Comparison of ENCODE assay signal across 9 mouse cellular contexts in genomic region chr7:25269029-25269428, GRCm38 (mm10). TPM values are rescaled to one million over a fixed set of nuclear protein-coding genes. Genes with fewer than 3 reads are reported as not detected.
A peak's percentile ranks its signal among the peaks of the same experiment; 100 is the strongest.
DNase-seq lines count a peak whose midpoint lies in the region; ATAC-seq and TF ChIP-seq lines count a peak whose summit lies in the region.
"Had no signal": no experiment of that assay in that cellular context is flagged by ENCODE, and none has a peak within 500 bp of the region (broad histone marks: within the 10 kb centered on the region; RNA-seq: fewer than 3 reads in every experiment).

No protein-coding gene starts in this region.

- peak overlapping the region; percentile 85; the same call in 1 of the 2 replicates for H3K27ac ChIP-seq in heart, embryonic 11.5 days (ENCODE audit: low read depth, low read length)
- no peak overlapping the region for H3K27ac ChIP-seq in ES-Bruce4 (ENCODE audit: insufficient read depth, low read length)
- H3K27ac ChIP-seq in forebrain, embryonic 11.5 days (ENCODE audit: low read depth, low read length): no peak overlapping the region
- H3K27ac ChIP-seq in limb, embryonic 10.5 days: peak overlapping the region; percentile 98; the same call in 1 of the 2 replicates
- H3K27ac ChIP-seq in neural tube, embryonic 12.5 days: no peak overlapping the region

- no peak for DNase-seq in heart, postnatal 14 days
- peak; percentile 51 for DNase-seq in forebrain, embryonic 11.5 days (ENCODE audit: low spot score)
- no peak for DNase-seq in limb, embryonic 10.5 days (ENCODE audit: low spot score)

- H3K36me3 ChIP-seq in heart, embryonic 11.5 days (ENCODE audit: control insufficient read depth, insufficient read depth, low read length): peaks cover 16% of the 10 kb centered on the region; the same call in 1 of the 2 replicates
- H3K36me3 ChIP-seq in ES-Bruce4 (ENCODE audit: control insufficient read depth, insufficient read depth, low read length, poor library complexity, severe bottlenecking): no peaks in the 10 kb centered on the region
- no peaks in the 10 kb centered on the region; the same call in 1 of the 2 replicates for H3K36me3 ChIP-seq in forebrain, embryonic 11.5 days (ENCODE audit: control insufficient read depth, insufficient read depth, low read length)
- H3K36me3 ChIP-seq in limb, embryonic 10.5 days: peaks cover 33% of the 10 kb centered on the region
- peaks cover 32% of the 10 kb centered on the region for H3K36me3 ChIP-seq in neural tube, embryonic 12.5 days

- intact Hi-C loops in heart, postnatal 14 days (cut with DNase I): no loop called here

- H3K9me3 ChIP-seq in heart, embryonic 11.5 days (replicated peaks; ENCODE audit: control insufficient read depth, low read length): no peaks in the 10 kb centered on the region
- no peaks in the 10 kb centered on the region for H3K9me3 ChIP-seq in ES-Bruce4 (replicated peaks; ENCODE audit: control insufficient read depth, insufficient read depth, low read length, poor library complexity, severe bottlenecking)
- no peaks in the 10 kb centered on the region for H3K9me3 ChIP-seq in forebrain, embryonic 11.5 days (ENCODE audit: control insufficient read depth, low read length)
- no peaks in the 10 kb centered on the region for H3K9me3 ChIP-seq in limb, embryonic 10.5 days (replicated peaks)
- H3K9me3 ChIP-seq in neural tube, embryonic 12.5 days: no peaks in the 10 kb centered on the region

- peaks cover 33% of the 10 kb centered on the region for H3K4me1 ChIP-seq in heart, embryonic 11.5 days (ENCODE audit: control insufficient read depth, insufficient read depth, low read length)
- peaks cover 4% of the 10 kb centered on the region for H3K4me1 ChIP-seq in ES-Bruce4 (ENCODE audit: control insufficient read depth, insufficient read depth, low read length)
- H3K4me1 ChIP-seq in forebrain, embryonic 11.5 days (replicated peaks; ENCODE audit: control insufficient read depth, insufficient read depth, low read length): peaks cover 9% of the 10 kb centered on the region; the same call in 1 of the 2 replicates
- peaks cover 50% of the 10 kb centered on the region for H3K4me1 ChIP-seq in limb, embryonic 10.5 days
- H3K4me1 ChIP-seq in neural tube, embryonic 12.5 days: peaks cover 21% of the 10 kb centered on the region

- H3K4me3 ChIP-seq in heart, embryonic 11.5 days (ENCODE audit: low read depth, low read length): peak overlapping the region; percentile 91
- H3K4me3 ChIP-seq in ES-Bruce4 (ENCODE audit: low read depth, low read length): peak overlapping the region; percentile 78
- H3K4me3 ChIP-seq in forebrain, embryonic 11.5 days (ENCODE audit: low read depth, low read length): peak overlapping the region; percentile 82
- H3K4me3 ChIP-seq in limb, embryonic 10.5 days: peak overlapping the region; percentile 71
- peak overlapping the region; percentile 82 for H3K4me3 ChIP-seq in neural tube, embryonic 12.5 days

- H3K4me2 ChIP-seq in heart, embryonic 11.5 days: peak overlapping the region; percentile 87
- peak overlapping the region; percentile 81 for H3K4me2 ChIP-seq in forebrain, embryonic 11.5 days (ENCODE audit: low read depth, low read length, severe bottlenecking)
- peak overlapping the region; percentile 80 for H3K4me2 ChIP-seq in neural tube, embryonic 12.5 days (replicated peaks)

- TF ChIP-seq CTCF in ES-Bruce4 (IDR thresholded peaks at IDR 0.05; ENCODE audit: low read depth, low read length): no peak

- TF ChIP-seq EP300 in ES-Bruce4 (IDR thresholded peaks at IDR 0.05; ENCODE audit: insufficient read depth, low read depth, low read length): no peak

- WGBS in heart, embryonic 11.5 days (ENCODE audit: insufficient replicate concordance): 47% methylated on average over 4 of the region's 4 CpGs
- WGBS in forebrain, embryonic 11.5 days: 43% methylated on average over 4 of the region's 4 CpGs
- 47% methylated on average over 4 of the region's 4 CpGs for WGBS in limb, embryonic 10.5 days
- 53% methylated on average over 4 of the region's 4 CpGs for WGBS in neural tube, embryonic 12.5 days

- no peaks in the 10 kb centered on the region for H3K27me3 ChIP-seq in heart, embryonic 11.5 days (ENCODE audit: control insufficient read depth, insufficient read depth, low read length)
- H3K27me3 ChIP-seq in ES-Bruce4 (ENCODE audit: control insufficient read depth, insufficient read depth, low read length, poor library complexity, severe bottlenecking): no peaks in the 10 kb centered on the region
- no peaks in the 10 kb centered on the region for H3K27me3 ChIP-seq in forebrain, embryonic 11.5 days (ENCODE audit: control insufficient read depth, insufficient read depth, low read length)
- no peaks in the 10 kb centered on the region for H3K27me3 ChIP-seq in limb, embryonic 10.5 days (ENCODE audit: low read depth, poor library complexity, severe bottlenecking)
- H3K27me3 ChIP-seq in neural tube, embryonic 12.5 days (replicated peaks): no peaks in the 10 kb centered on the region; the same call in 1 of the 2 replicates

- H3K9ac ChIP-seq in heart, embryonic 11.5 days (ENCODE audit: low read depth, low read length): peak overlapping the region; percentile 91
- H3K9ac ChIP-seq in ES-Bruce4 (ENCODE audit: low read depth, poor library complexity, severe bottlenecking): peak overlapping the region; percentile 82
- peak overlapping the region; percentile 77 for H3K9ac ChIP-seq in forebrain, embryonic 11.5 days (ENCODE audit: low read length)
- H3K9ac ChIP-seq in neural tube, embryonic 12.5 days: peak overlapping the region; percentile 84

- no peak for ATAC-seq in heart, embryonic 11.5 days (replicated peaks; ENCODE audit: insufficient number of reproducible peaks, low FRiP score, low TSS enrichment)
- no peak for ATAC-seq in forebrain, embryonic 11.5 days (replicated peaks; ENCODE audit: low FRiP score)
- ATAC-seq in neural tube, embryonic 12.5 days (ENCODE audit: low FRiP score, low read depth): no peak
- ATAC-seq in megakaryocyte progenitor cell, adult 5-6 weeks (replicated peaks; ENCODE audit: poor library complexity): no peak
- ATAC-seq in monocyte, adult 5-6 weeks (replicated peaks; ENCODE audit: insufficient number of reproducible peaks, low FRiP score, low TSS enrichment, poor library complexity, severe bottlenecking): no peak

- TF ChIP-seq POLR2A in ES-Bruce4 (IDR thresholded peaks at IDR 0.05; ENCODE audit: insufficient read depth, low read length): no peak

RNA-seq across cellular contexts. Expression of gene Cic, which starts 1.5 kb away (rescaled TPM):
- 25.0 and 31.5 TPM in 2 replicates for polyA plus RNA-seq in heart, embryonic 11.5 days (2014; fragmentation: Nextera tagmentation; extraction: Ambion mirVana)
- 10 to 100 TPM; 71.2 to 78.7 TPM for total RNA-seq in heart, postnatal 14 days (2021)
- polyA plus RNA-seq in ES-Bruce4 (2011; ENCODE audit: insufficient read depth, insufficient read length, low read depth, missing spikeins): 128 and 141 TPM in 2 replicates
- polyA plus RNA-seq in forebrain, embryonic 11.5 days (2014; fragmentation: Nextera tagmentation; extraction: Ambion mirVana): 40.3 and 44.2 TPM in 2 replicates
- 21.4 and 25.2 TPM in 2 replicates for polyA plus RNA-seq in limb, embryonic 10.5 days (2016; fragmentation: Nextera tagmentation; extraction: Ambion mirVana)
- polyA plus RNA-seq in neural tube, embryonic 12.5 days (2016; fragmentation: Nextera tagmentation; extraction: Ambion mirVana): 44.2 and 45.0 TPM in 2 replicates
- total RNA-seq in megakaryocyte progenitor cell, adult 5-6 weeks (2015): 67.4 and 67.8 TPM in 2 replicates
- total RNA-seq in megakaryocyte progenitor cell, adult 5-6 weeks (2017): 19.0 and 24.4 TPM in 2 replicates
- total RNA-seq in monocyte, adult 5-6 weeks (2017): 55.5 to 68.5 TPM (median 65.9 TPM) in 3 replicates

RNA-seq across cellular contexts. Expression of gene Erf, which starts 18.5 kb away (rescaled TPM):
- polyA plus RNA-seq in heart, embryonic 11.5 days (2014; fragmentation: Nextera tagmentation; extraction: Ambion mirVana): 20.5 and 25.0 TPM in 2 replicates
- total RNA-seq in heart, postnatal 14 days (2021): 10 to 100 TPM; 32.8 to 33.2 TPM
- polyA plus RNA-seq in ES-Bruce4 (2011; ENCODE audit: insufficient read depth, insufficient read length, low read depth, missing spikeins): 61.8 and 63.8 TPM in 2 replicates
- polyA plus RNA-seq in forebrain, embryonic 11.5 days (2014; fragmentation: Nextera tagmentation; extraction: Ambion mirVana): 14.6 and 17.5 TPM in 2 replicates
- polyA plus RNA-seq in limb, embryonic 10.5 days (2016; fragmentation: Nextera tagmentation; extraction: Ambion mirVana): 14.2 and 16.6 TPM in 2 replicates
- 11.9 and 13.1 TPM in 2 replicates for polyA plus RNA-seq in neural tube, embryonic 12.5 days (2016; fragmentation: Nextera tagmentation; extraction: Ambion mirVana)
- total RNA-seq in megakaryocyte progenitor cell, adult 5-6 weeks (2015): 5.2 and 5.6 TPM in 2 replicates
- total RNA-seq in megakaryocyte progenitor cell, adult 5-6 weeks (2017): 6.6 and 6.9 TPM in 2 replicates
- total RNA-seq in monocyte, adult 5-6 weeks (2017): 3.7 to 8.1 TPM (median 7.3 TPM) in 3 replicates

RNA-seq across cellular contexts. Expression of gene Pafah1b3, which starts 28.8 kb away (rescaled TPM):
- 141 and 158 TPM in 2 replicates for polyA plus RNA-seq in heart, embryonic 11.5 days (2014; fragmentation: Nextera tagmentation; extraction: Ambion mirVana)
- total RNA-seq in heart, postnatal 14 days (2021): 1 to 10 TPM; 5.1 to 5.6 TPM
- 47.8 and 55.6 TPM in 2 replicates for polyA plus RNA-seq in ES-Bruce4 (2011; ENCODE audit: insufficient read depth, insufficient read length, low read depth, missing spikeins)
- polyA plus RNA-seq in forebrain, embryonic 11.5 days (2014; fragmentation: Nextera tagmentation; extraction: Ambion mirVana): 298 and 321 TPM in 2 replicates
- 224 and 248 TPM in 2 replicates for polyA plus RNA-seq in limb, embryonic 10.5 days (2016; fragmentation: Nextera tagmentation; extraction: Ambion mirVana)
- 400 and 431 TPM in 2 replicates for polyA plus RNA-seq in neural tube, embryonic 12.5 days (2016; fragmentation: Nextera tagmentation; extraction: Ambion mirVana)
- 10.9 and 20.0 TPM in 2 replicates for total RNA-seq in megakaryocyte progenitor cell, adult 5-6 weeks (2015)
- 14.7 and 15.0 TPM in 2 replicates for total RNA-seq in megakaryocyte progenitor cell, adult 5-6 weeks (2017)
- total RNA-seq in monocyte, adult 5-6 weeks (2017): 8.0 to 20.6 TPM (median 20.3 TPM) in 3 replicates

RNA-seq across cellular contexts. Expression of gene Gsk3a, which starts 31.4 kb away (rescaled TPM):
- polyA plus RNA-seq in heart, embryonic 11.5 days (2014; fragmentation: Nextera tagmentation; extraction: Ambion mirVana): 10.4 and 11.6 TPM in 2 replicates
- 10 to 100 TPM; 58.6 to 66.6 TPM for total RNA-seq in heart, postnatal 14 days (2021)
- 77.3 and 84.3 TPM in 2 replicates for polyA plus RNA-seq in ES-Bruce4 (2011; ENCODE audit: insufficient read depth, insufficient read length, low read depth, missing spikeins)
- polyA plus RNA-seq in forebrain, embryonic 11.5 days (2014; fragmentation: Nextera tagmentation; extraction: Ambion mirVana): 14.0 and 16.6 TPM in 2 replicates
- 11.7 and 12.0 TPM in 2 replicates for polyA plus RNA-seq in limb, embryonic 10.5 days (2016; fragmentation: Nextera tagmentation; extraction: Ambion mirVana)
- polyA plus RNA-seq in neural tube, embryonic 12.5 days (2016; fragmentation: Nextera tagmentation; extraction: Ambion mirVana): 19.1 and 20.3 TPM in 2 replicates
- total RNA-seq in megakaryocyte progenitor cell, adult 5-6 weeks (2015): 84.9 and 93.2 TPM in 2 replicates
- total RNA-seq in megakaryocyte progenitor cell, adult 5-6 weeks (2017): 57.8 and 60.3 TPM in 2 replicates
- 42.8 to 71.0 TPM (median 43.0 TPM) in 3 replicates for total RNA-seq in monocyte, adult 5-6 weeks (2017)

RNA-seq across cellular contexts. Expression of gene Prr19, which starts 32.2 kb away (rescaled TPM):
- 0.54 and 0.63 TPM in 2 replicates for polyA plus RNA-seq in heart, embryonic 11.5 days (2014; fragmentation: Nextera tagmentation; extraction: Ambion mirVana)
- not detected for total RNA-seq in heart, postnatal 14 days (2021)
- 1.3 and 1.6 TPM in 2 replicates for polyA plus RNA-seq in ES-Bruce4 (2011; ENCODE audit: insufficient read depth, insufficient read length, low read depth, missing spikeins)
- polyA plus RNA-seq in forebrain, embryonic 11.5 days (2014; fragmentation: Nextera tagmentation; extraction: Ambion mirVana): 1.1 and 1.7 TPM in 2 replicates
- polyA plus RNA-seq in limb, embryonic 10.5 days (2016; fragmentation: Nextera tagmentation; extraction: Ambion mirVana): 1.1 and 1.3 TPM in 2 replicates
- polyA plus RNA-seq in neural tube, embryonic 12.5 days (2016; fragmentation: Nextera tagmentation; extraction: Ambion mirVana): 1.1 and 1.5 TPM in 2 replicates
- total RNA-seq in megakaryocyte progenitor cell, adult 5-6 weeks (2015): not detected in 2 replicates
- not detected in 2 replicates for total RNA-seq in megakaryocyte progenitor cell, adult 5-6 weeks (2017)
- total RNA-seq in monocyte, adult 5-6 weeks (2017): not detected in 3 replicates
- total RNA-seq: left cerebral cortex, postnatal 25 days had no signal

Comparison
In these comparisons a context has a peak if more than half of its experiments do, and no peak if none do; other contexts are left out.
1. H3K27ac ChIP-seq: peak in heart, embryonic 11.5 days (single experiment) and limb, embryonic 10.5 days (single experiment); none in ES-Bruce4 (single experiment), forebrain, embryonic 11.5 days (single experiment) and neural tube, embryonic 12.5 days (single experiment).
2. Peak in every context shown above with its lines, with median percentiles within 50 percentile points of each other: H3K4me2 ChIP-seq, H3K4me3 ChIP-seq and H3K9ac ChIP-seq.